12 mouse cellular contexts compared by ENCODE assay signal in genomic region chr16:59393300-59393699, GRCm38 (mm10). TPM values are rescaled to one million over a fixed set of nuclear protein-coding genes. Genes with fewer than 3 reads are reported as not detected.
DNase-seq lines count a peak whose midpoint lies in the region; ATAC-seq and TF ChIP-seq lines count a peak whose summit lies in the region.
"Had no signal": no experiment of that assay in that cellular context is flagged by ENCODE, and none has a peak within 500 bp of the region (broad histone marks: within the 10 kb centered on the region; RNA-seq: fewer than 3 reads in every experiment).

No protein-coding gene starts in this region.

- no peaks in the 10 kb centered on the region for H3K27me3 ChIP-seq in hindbrain, postnatal 0 days (ENCODE audit: insufficient read depth, low read length)
- H3K27me3 ChIP-seq in hindbrain, embryonic 14.5 days (ENCODE audit: control insufficient read depth, insufficient read depth, low read length): no peaks in the 10 kb centered on the region
- no peaks in the 10 kb centered on the region for H3K27me3 ChIP-seq in embryonic facial prominence, embryonic 10.5 days (replicated peaks; ENCODE audit: low read depth, poor library complexity, severe bottlenecking)
- no peaks in the 10 kb centered on the region for H3K27me3 ChIP-seq in thymus, adult 2 months (ENCODE audit: control insufficient read depth, insufficient read depth, low read length)
- H3K27me3 ChIP-seq: limb, embryonic 13.5 days; neural tube, embryonic 13.5 days had no signal

- no peak for TF ChIP-seq POLR2A in thymus, adult 2 months (IDR thresholded peaks at IDR 0.05; ENCODE audit: control insufficient read depth, extremely low read depth, insufficient read depth, low read length, poor library complexity)

- ATAC-seq in hindbrain, postnatal 0 days: peak; percentile 70
- ATAC-seq in hindbrain, embryonic 14.5 days (ENCODE audit: low FRiP score): no peak

- H3K4me2 ChIP-seq in hindbrain, postnatal 0 days (ENCODE audit: low read depth, low read length): no peak overlapping the region
- H3K4me2 ChIP-seq in hindbrain, embryonic 14.5 days (replicated peaks): no peak overlapping the region
- H3K4me2 ChIP-seq: limb, embryonic 13.5 days; neural tube, embryonic 13.5 days had no signal

- H3K9ac ChIP-seq in hindbrain, postnatal 0 days (replicated peaks; ENCODE audit: low read length): no peak overlapping the region
- no peak overlapping the region for H3K9ac ChIP-seq in hindbrain, embryonic 14.5 days
- H3K9ac ChIP-seq: limb, embryonic 13.5 days; neural tube, embryonic 13.5 days had no signal

- no peak for TF ChIP-seq CTCF in hindbrain, postnatal 0 days (IDR thresholded peaks at IDR 0.05; ENCODE audit: low read depth)
- no peak for TF ChIP-seq CTCF in thymus, adult 2 months (IDR thresholded peaks at IDR 0.05; ENCODE audit: borderline replicate concordance, control insufficient read depth, extremely low read depth, insufficient read depth, low read length, poor library complexity)

- H3K36me3 ChIP-seq in hindbrain, postnatal 0 days (ENCODE audit: insufficient read depth, low read length): no peaks in the 10 kb centered on the region
- H3K36me3 ChIP-seq in hindbrain, embryonic 14.5 days (replicated peaks; ENCODE audit: control insufficient read depth, insufficient read depth): no peaks in the 10 kb centered on the region
- H3K36me3 ChIP-seq in embryonic facial prominence, embryonic 10.5 days (replicated peaks): no peaks in the 10 kb centered on the region
- H3K36me3 ChIP-seq in thymus, adult 2 months (ENCODE audit: control insufficient read depth, insufficient read depth, low read length): no peaks in the 10 kb centered on the region
- H3K36me3 ChIP-seq: limb, embryonic 13.5 days; neural tube, embryonic 13.5 days had no signal

- no peaks in the 10 kb centered on the region for H3K9me3 ChIP-seq in hindbrain, postnatal 0 days (ENCODE audit: low read length)
- H3K9me3 ChIP-seq in hindbrain, embryonic 14.5 days (ENCODE audit: control insufficient read depth, low read length): no peaks in the 10 kb centered on the region
- no peaks in the 10 kb centered on the region for H3K9me3 ChIP-seq in embryonic facial prominence, embryonic 10.5 days
- H3K9me3 ChIP-seq: limb, embryonic 13.5 days; neural tube, embryonic 13.5 days had no signal

- 47% methylated on average over 3 of the region's 3 CpGs for WGBS in hindbrain, postnatal 0 days
- WGBS in hindbrain, embryonic 14.5 days: 84% methylated on average over 3 of the region's 3 CpGs
- 79% methylated on average over 3 of the region's 3 CpGs for WGBS in embryonic facial prominence, embryonic 10.5 days
- 71% methylated on average over 3 of the region's 3 CpGs for WGBS in thymus, adult 2 months

- DNase-seq in hindbrain, postnatal 0 days (ENCODE audit: low spot score): peak; percentile 32
- DNase-seq in hindbrain, embryonic 14.5 days (ENCODE audit: low spot score): no peak
- peak; percentile 40 to 57 for DNase-seq in cerebellum, postnatal 25 days
- DNase-seq in layer of hippocampus, postnatal 25 days (ENCODE audit: extremely low spot score in 1 of 2, low spot score in 1 of 2): peak; percentile 23 to 35
- peak; percentile 55 to 79 for DNase-seq in right cerebral cortex, postnatal 36 days (ENCODE audit: low spot score in 2 of 2)
- no peak for DNase-seq in embryonic facial prominence, embryonic 10.5 days (ENCODE audit: low spot score)
- no peak for DNase-seq in thymus, adult 2 months
- no peak for DNase-seq in thymus, postnatal 0 days (ENCODE audit: low spot score)
- DNase-seq: gastrocnemius, postnatal 36 days had no signal

- no peaks in the 10 kb centered on the region for H3K4me1 ChIP-seq in hindbrain, postnatal 0 days (ENCODE audit: insufficient read depth, low read length)
- no peaks in the 10 kb centered on the region for H3K4me1 ChIP-seq in hindbrain, embryonic 14.5 days (replicated peaks; ENCODE audit: control insufficient read depth, insufficient read depth, low read length)
- H3K4me1 ChIP-seq in embryonic facial prominence, embryonic 10.5 days: no peaks in the 10 kb centered on the region
- no peaks in the 10 kb centered on the region for H3K4me1 ChIP-seq in thymus, adult 2 months (replicated peaks; ENCODE audit: control insufficient read depth, insufficient read depth, low read length)
- H3K4me1 ChIP-seq: limb, embryonic 13.5 days; neural tube, embryonic 13.5 days had no signal

- no peak overlapping the region for H3K4me3 ChIP-seq in hindbrain, postnatal 0 days (ENCODE audit: low read length)
- no peak overlapping the region for H3K4me3 ChIP-seq in hindbrain, embryonic 14.5 days (replicated peaks; ENCODE audit: low read length)
- no peak overlapping the region for H3K4me3 ChIP-seq in embryonic facial prominence, embryonic 10.5 days
- no peak overlapping the region for H3K4me3 ChIP-seq in thymus, adult 2 months (ENCODE audit: control insufficient read depth, insufficient read depth, low read length)
- H3K4me3 ChIP-seq: limb, embryonic 13.5 days; neural tube, embryonic 13.5 days had no signal

- no peak overlapping the region for H3K27ac ChIP-seq in hindbrain, postnatal 0 days
- no peak overlapping the region for H3K27ac ChIP-seq in hindbrain, embryonic 14.5 days
- H3K27ac ChIP-seq in embryonic facial prominence, embryonic 10.5 days (replicated peaks): no peak overlapping the region
- H3K27ac ChIP-seq in thymus, adult 2 months (ENCODE audit: control insufficient read depth, insufficient read depth, low read length): no peak overlapping the region
- H3K27ac ChIP-seq: limb, embryonic 13.5 days; neural tube, embryonic 13.5 days had no signal

RNA-seq across cellular contexts. Expression of gene Gabrr3, which starts 13.8 kb away (rescaled TPM):
- total RNA-seq in hindbrain, postnatal 0 days (2014; rRNA removed): not detected in 2 replicates
- polyA plus RNA-seq in hindbrain, postnatal 0 days (2015; fragmentation: Nextera tagmentation; extraction: Ambion mirVana): 0.03 TPM in 1 of 2 replicates, not detected in the other
- polyA plus RNA-seq in hindbrain, embryonic 14.5 days (2014; fragmentation: Nextera tagmentation; extraction: Ambion mirVana): 0.08 TPM in 1 of 2 replicates, not detected in the other
- under 1 TPM in 1 of 2 experiments, not detected in 1; 0.15 TPM for total RNA-seq in layer of hippocampus, postnatal 25 days (2021)
- 0.05 and 0.06 TPM in 2 replicates for polyA plus RNA-seq in embryonic facial prominence, embryonic 10.5 days (2016; fragmentation: Nextera tagmentation; extraction: Ambion mirVana)
- 0.03 TPM in 1 of 2 replicates, not detected in the other for polyA plus RNA-seq in thymus, adult 2 months (2012; rRNA removed)
- not detected in 2 replicates for polyA plus RNA-seq in thymus, postnatal 0 days (2015; fragmentation: Nextera tagmentation; extraction: Ambion mirVana)
- total RNA-seq: gastrocnemius, postnatal 36 days; megakaryocyte, adult 5-6 weeks had no signal
- polyA plus RNA-seq: neural tube, embryonic 13.5 days had no signal

RNA-seq across cellular contexts. Expression of gene Olfr209, which starts 29.5 kb away (rescaled TPM):
- not detected in 2 replicates for total RNA-seq in hindbrain, postnatal 0 days (2014; rRNA removed)
- polyA plus RNA-seq in hindbrain, postnatal 0 days (2015; fragmentation: Nextera tagmentation; extraction: Ambion mirVana): not detected in 2 replicates
- not detected in 2 replicates for polyA plus RNA-seq in hindbrain, embryonic 14.5 days (2014; fragmentation: Nextera tagmentation; extraction: Ambion mirVana)
- total RNA-seq in layer of hippocampus, postnatal 25 days (2021): not detected
- not detected in 2 replicates for polyA plus RNA-seq in embryonic facial prominence, embryonic 10.5 days (2016; fragmentation: Nextera tagmentation; extraction: Ambion mirVana)
- polyA plus RNA-seq in thymus, adult 2 months (2012; rRNA removed): not detected in 2 replicates
- not detected in 2 replicates for polyA plus RNA-seq in thymus, postnatal 0 days (2015; fragmentation: Nextera tagmentation; extraction: Ambion mirVana)
- total RNA-seq: gastrocnemius, postnatal 36 days; megakaryocyte, adult 5-6 weeks had no signal
- polyA plus RNA-seq: limb, embryonic 13.5 days; neural tube, embryonic 13.5 days had no signal

RNA-seq across cellular contexts. Expression of gene Olfr206, which starts 44.3 kb away (rescaled TPM):
- not detected in 2 replicates for total RNA-seq in hindbrain, postnatal 0 days (2014; rRNA removed)
- not detected in 2 replicates for polyA plus RNA-seq in hindbrain, postnatal 0 days (2015; fragmentation: Nextera tagmentation; extraction: Ambion mirVana)
- polyA plus RNA-seq in hindbrain, embryonic 14.5 days (2014; fragmentation: Nextera tagmentation; extraction: Ambion mirVana): not detected in 2 replicates
- total RNA-seq in layer of hippocampus, postnatal 25 days (2021): not detected
- polyA plus RNA-seq in embryonic facial prominence, embryonic 10.5 days (2016; fragmentation: Nextera tagmentation; extraction: Ambion mirVana): not detected in 2 replicates
- polyA plus RNA-seq in thymus, adult 2 months (2012; rRNA removed): not detected in 2 replicates
- polyA plus RNA-seq in thymus, postnatal 0 days (2015; fragmentation: Nextera tagmentation; extraction: Ambion mirVana): not detected in 2 replicates
- total RNA-seq: gastrocnemius, postnatal 36 days; megakaryocyte, adult 5-6 weeks had no signal
- polyA plus RNA-seq: limb, embryonic 13.5 days; neural tube, embryonic 13.5 days had no signal

Comparison
In these comparisons a context has a peak if more than half of its experiments do, and no peak if none do; other contexts are left out.
1. DNase-seq: peak in hindbrain, postnatal 0 days (single experiment), cerebellum, postnatal 25 days (2 of 2), layer of hippocampus, postnatal 25 days (2 of 2) and right cerebral cortex, postnatal 36 days (2 of 2); none in hindbrain, embryonic 14.5 days (single experiment), embryonic facial prominence, embryonic 10.5 days (single experiment), thymus, adult 2 months (single experiment) and thymus, postnatal 0 days (single experiment).